Mouse (Mus musculus) limb, embryonic 14.5 days (tissue): ENCODE data around the gene Brpf3. TPM values are rescaled to one million over a fixed set of nuclear protein-coding genes. Genes with fewer than 3 reads are reported as not detected.
"Not testable (repeated sequence)": the region's sequence is repeated elsewhere in the genome, so short reads cannot be mapped to it uniquely, and the experiment has no call there.

Experiments
- ATAC-seq: fragments of 200-750 bp; cut with Nextera tagmentation; 2 replicates; pipeline ENCODE4 v1.8.0; 2017; ENCODE audit warnings: low read depth, moderate number of reproducible peaks, moderate TSS enrichment; ENCODE audit not compliant: low FRiP score
- DNase-seq: peaks from one replicate; pipeline ENCODE4 v3.0.0-alpha.2; 2015; ENCODE audit warnings: low spot score
- H3K27ac ChIP-seq: fragments of 300-500 bp; sonication (generic); replicated peaks from 2 replicates; pipeline ENCODE4 v1.5.1; 2014; ENCODE audit warnings: low read depth, mild to moderate bottlenecking, low read length, moderate library complexity, mixed read lengths
- H3K27me3 ChIP-seq: fragments of 300-500 bp; sonication (generic); 2 replicates; pipeline ENCODE4 v1.6.1; 2014; ENCODE audit warnings: low read length, mixed read lengths; ENCODE audit not compliant: control insufficient read depth, insufficient read depth
- H3K36me3 ChIP-seq: fragments of 300-500 bp; sonication (generic); 2 replicates; pipeline ENCODE4 v1.6.1; 2014; ENCODE audit warnings: mild to moderate bottlenecking, low read length, moderate library complexity, mixed read lengths; ENCODE audit not compliant: control insufficient read depth, insufficient read depth
- H3K4me1 ChIP-seq: fragments of 300-500 bp; sonication (generic); 2 replicates; pipeline ENCODE4 v1.6.1; 2014; ENCODE audit warnings: antibody characterized with exemption, low read length, mixed read lengths; ENCODE audit not compliant: control insufficient read depth, insufficient read depth
- H3K4me2 ChIP-seq: fragments of 300-500 bp; sonication (generic); replicated peaks from 2 replicates; pipeline ENCODE4 v1.6.1; 2014; ENCODE audit warnings: low read depth, mild to moderate bottlenecking, low read length, moderate library complexity; ENCODE audit not compliant: severe bottlenecking
- H3K4me3 ChIP-seq: fragments of 300-500 bp; sonication (generic); replicated peaks from 2 replicates; pipeline ENCODE4 v1.5.1; 2014; ENCODE audit warnings: low read length
- H3K9ac ChIP-seq: fragments of 300-500 bp; sonication (generic); 2 replicates; pipeline ENCODE4 v1.6.1; 2014; ENCODE audit warnings: mild to moderate bottlenecking, low read depth, low read length, moderate library complexity; ENCODE audit not compliant: severe bottlenecking
- H3K9me3 ChIP-seq: fragments of 300-500 bp; sonication (generic); 2 replicates; pipeline ENCODE4 v1.6.1; 2016; ENCODE audit warnings: low read length; ENCODE audit not compliant: control insufficient read depth
- POLR2A ChIP-seq: fragments of 200-500 bp; IDR thresholded peaks from 2 replicates; pipeline ENCODE4 v1.8.0; 2012; ENCODE audit warnings: inconsistent platforms, mild to moderate bottlenecking, moderate library complexity, borderline replicate concordance; ENCODE audit not compliant: insufficient read depth, insufficient read length; ENCODE audit errors: extremely low read depth
- WGBS: fragments of 180-500 bp; shearing (Covaris S2); extraction: QIAGEN DNeasy Blood & Tissue Kit; methylation state at CpG from one replicate; pipeline ENCODE4 v1.1.7; 2014; 5-methylcytosine and 5-hydroxymethylcytosine counted together
- polyA plus RNA-seq, 2 experiments: library from polyadenylated mRNA; depleted of rRNA in 1 of 2; stranded (reverse) in 1 of 2; unstranded in 1 of 2; fragments of >200 nt; fragmentation: Nextera tagmentation in 1 of 2; extraction: Ambion mirVana in 1 of 2; gene quantifications; 2 replicates each; pipeline versions ENCODE4 v1.2.1 to v1.2.3; 2012 to 2014

Brpf3 gene
- polyA plus RNA-seq, 2 experiments: 11.0 to 70.0 TPM

GRCm38 (mm10) chr17:28832875-28833274 lies 32.0 kb downstream of the Brpf3 start:
- Histone ChIP-seq H3K4me2 (no peak overlapping the region), H3K9me3 (no peaks in the 10 kb centered on the region), H3K4me1 (no peaks in the 10 kb centered on the region), H3K27me3 (no peaks in the 10 kb centered on the region), H3K4me3 (no peak overlapping the region), H3K36me3 (peaks cover 95% of the 10 kb centered on the region), H3K27ac (no peak overlapping the region), H3K9ac (no peak overlapping the region)
- TF ChIP-seq POLR2A: no peak
- DNase-seq: no peak
- no peak for ATAC-seq
- WGBS: 94% methylated on average over 3 of the region's 3 CpGs

- no peak overlapping the region for H3K9ac ChIP-seq
- no peak for TF ChIP-seq POLR2A
- peaks cover 95% of the 10 kb centered on the region for H3K36me3 ChIP-seq
- H3K27me3 ChIP-seq: no peaks in the 10 kb centered on the region
- 81% methylated on average over 10 of the region's 10 CpGs for WGBS
- no peak overlapping the region for H3K4me2 ChIP-seq
- ATAC-seq (no peak), DNase-seq (no peak)
- no peaks in the 10 kb centered on the region for H3K4me1 ChIP-seq
- H3K4me3 ChIP-seq: no peak overlapping the region
- no peaks in the 10 kb centered on the region for H3K9me3 ChIP-seq
- no peak overlapping the region for H3K27ac ChIP-seq
Observed at GRCm38 (mm10) chr17:28834676-28835075, 33.8 kb downstream of the Brpf3 start.

- Histone ChIP-seq H3K27ac (no peak overlapping the region), H3K9me3 (no peaks in the 10 kb centered on the region), H3K4me2 (no peak overlapping the region), H3K4me1 (no peaks in the 10 kb centered on the region), H3K4me3 (no peak overlapping the region), H3K27me3 (no peaks in the 10 kb centered on the region), H3K9ac (no peak overlapping the region), H3K36me3 (peaks cover 64% of the 10 kb centered on the region)
- no peak for TF ChIP-seq POLR2A
- WGBS: 93% methylated on average over 7 of the region's 7 CpGs
- ATAC-seq (no peak), DNase-seq (no peak)
Observed at GRCm38 (mm10) chr17:28837840-28838239, 37.0 kb downstream of the Brpf3 start.

GRCm38 (mm10) chr17:28841947-28842346 lies 41.1 kb downstream of the Brpf3 start:
- peaks cover 26% of the 10 kb centered on the region for H3K36me3 ChIP-seq
- H3K27ac ChIP-seq, ATAC-seq, H3K4me2 ChIP-seq, H3K27me3 ChIP-seq, H3K9me3 ChIP-seq, H3K4me1 ChIP-seq, H3K9ac ChIP-seq, DNase-seq, H3K4me3 ChIP-seq: not testable (repeated sequence)
- 97% methylated on average over 4 of the region's 4 CpGs for WGBS

- Histone ChIP-seq H3K9me3 (no peaks in the 10 kb centered on the region), H3K27ac (no peak overlapping the region), H3K27me3 (no peaks in the 10 kb centered on the region), H3K9ac (no peak overlapping the region), H3K4me3 (no peak overlapping the region), H3K36me3 (peaks cover 9% of the 10 kb centered on the region), H3K4me1 (no peaks in the 10 kb centered on the region), H3K4me2 (no peak overlapping the region)
- DNase-seq (no peak), ATAC-seq (no peak)
- 67% methylated on average over 5 of the region's 5 CpGs for WGBS
- TF ChIP-seq POLR2A: no peak
Observed at GRCm38 (mm10) chr17:28843665-28844064, 42.8 kb downstream of the Brpf3 start.

GRCm38 (mm10) chr17:28846974-28847617 lies 46.2 kb downstream of the Brpf3 start:
- Histone ChIP-seq H3K4me3 (no peak overlapping the region), H3K27me3 (no peaks in the 10 kb centered on the region), H3K4me1 (no peaks in the 10 kb centered on the region), H3K4me2 (no peak overlapping the region), H3K9me3 (no peaks in the 10 kb centered on the region), H3K36me3 (no peaks in the 10 kb centered on the region), H3K27ac (no peak overlapping the region), H3K9ac (no peak overlapping the region)
- no peak for TF ChIP-seq POLR2A
- DNase-seq (no peak), ATAC-seq (no peak)
- WGBS: 55% methylated on average over 11 of the region's 11 CpGs
